Mouse (Mus musculus) lung, adult 2 months (tissue): ENCODE data around the gene Pde10a. TPM values are rescaled to one million over a fixed set of nuclear protein-coding genes. Genes with fewer than 3 reads are reported as not detected.

Experiments used
- DNase-seq: peaks from one replicate; pipeline ENCODE4 v3.0.0; 2022
- H3K4me1 ChIP-seq: fragments of 200-500 bp; 2 replicates; pipeline ENCODE4 v1.6.1; 2011; ENCODE audit warnings: low read length; ENCODE audit not compliant: control insufficient read depth, insufficient read depth
- H3K4me3 ChIP-seq: fragments of 200-500 bp; replicated peaks from 2 replicates; pipeline ENCODE3; 2011; ENCODE audit warnings: low read depth, mild to moderate bottlenecking, control low read depth, low read length; ENCODE audit errors: extremely low read depth
- CTCF ChIP-seq: fragments of 200-500 bp; IDR thresholded peaks from 2 replicates; pipeline ENCODE4 v1.5.1; 2011; ENCODE audit warnings: mild to moderate bottlenecking, low read length, control low read depth; ENCODE audit not compliant: insufficient read depth
- POLR2A ChIP-seq: fragments of 200-500 bp; IDR thresholded peaks from 2 replicates; pipeline ENCODE4 v1.6.1; 2011; ENCODE audit warnings: low read depth, mild to moderate bottlenecking, control low read depth, low read length, borderline replicate concordance; ENCODE audit errors: extremely low read depth
- WGBS: fragments of 180-500 bp; shearing (Covaris S2); methylation state at CpG from one replicate; pipeline ENCODE4 v1.1.7; 2018; 5-methylcytosine and 5-hydroxymethylcytosine counted together
- polyA plus RNA-seq: library from polyadenylated mRNA; depleted of rRNA; stranded (reverse); fragments of >200 nt; gene quantifications from 2 replicates; pipeline ENCODE4 v1.2.3, GENCODE M21; 2012

The Pde10a gene
- polyA plus RNA-seq, 1 experiment, result 0.62 TPM

DNA sequence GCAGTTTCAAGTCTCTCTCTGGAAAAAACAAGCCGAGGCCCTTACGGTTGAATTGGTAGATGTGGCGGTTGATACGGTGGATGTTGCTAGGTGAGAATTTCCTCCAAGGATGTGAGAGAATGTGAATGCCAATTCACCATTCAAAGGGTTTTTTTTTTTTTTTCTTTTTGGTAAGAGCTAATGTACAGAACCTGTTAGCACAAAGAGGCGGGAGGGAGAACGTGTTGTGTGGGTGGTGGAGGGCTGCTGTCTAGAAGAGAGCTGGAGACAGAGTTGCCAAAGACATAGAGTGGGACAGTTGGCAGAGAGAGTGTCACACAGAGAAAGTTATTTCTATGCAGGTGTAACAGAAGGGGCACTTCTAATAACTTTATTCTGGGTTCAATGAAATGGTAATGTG, 260.7 kb downstream of the Pde10a start:
- Histone ChIP-seq H3K4me3 (no peak overlapping the region), H3K4me1 (no peaks in the 10 kb centered on the region)
- no peak for TF ChIP-seq CTCF
- TF ChIP-seq POLR2A, result no peak
- no peak for DNase-seq
- 94% methylated on average over 6 of the region's 6 CpGs for WGBS

DNA sequence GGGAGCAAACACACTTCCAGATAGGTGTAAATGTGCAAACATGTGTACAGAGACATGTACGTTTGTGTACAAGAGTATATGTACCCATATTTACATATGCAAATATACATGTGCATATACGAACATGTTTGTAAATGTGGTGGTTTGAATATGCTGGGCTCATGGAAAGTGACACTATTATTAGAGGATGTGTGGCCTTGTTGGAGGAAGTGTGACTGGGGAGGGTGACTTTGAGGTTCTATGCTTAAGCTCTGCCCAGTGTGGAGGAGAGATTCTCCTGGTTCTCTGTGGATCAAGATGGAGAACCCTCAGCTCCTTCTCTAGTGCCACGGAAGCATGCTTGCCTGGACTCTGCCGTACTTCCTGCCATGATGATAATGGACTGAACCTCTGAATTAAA, 261.3 kb downstream of the Pde10a start:
- H3K4me1 ChIP-seq, result no peaks in the 10 kb centered on the region
- no peak for TF ChIP-seq POLR2A
- TF ChIP-seq CTCF, result no peak
- WGBS, result 86% methylated on average over 4 of the region's 4 CpGs
- no peak overlapping the region for H3K4me3 ChIP-seq
- no peak for DNase-seq

DNA sequence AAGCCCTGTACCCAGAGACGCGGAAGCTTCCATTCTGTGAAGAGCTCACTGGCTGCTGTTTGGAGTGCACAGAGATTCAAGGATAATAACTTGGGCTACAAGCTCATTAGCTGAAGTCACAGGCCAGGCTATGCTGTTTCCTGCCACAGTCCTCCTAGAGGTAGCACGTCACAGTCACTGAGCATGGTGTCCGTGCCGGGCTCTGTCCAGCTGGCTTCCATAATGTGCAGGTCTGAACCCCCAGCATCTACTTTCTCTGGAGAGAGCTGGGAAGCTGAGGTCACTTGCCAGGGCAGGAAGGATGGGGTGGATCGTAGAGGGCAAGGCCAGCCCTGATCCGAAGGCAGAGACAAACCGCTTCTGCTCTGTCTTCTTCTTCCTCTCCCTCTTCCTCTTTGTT, 262.6 kb downstream of the Pde10a start:
- WGBS, result 45% methylated on average over 8 of the region's 8 CpGs
- no peak for DNase-seq
- H3K4me3 ChIP-seq, result no peak overlapping the region
- TF ChIP-seq CTCF (no peak), POLR2A (no peak)
- H3K4me1 ChIP-seq, result no peaks in the 10 kb centered on the region

DNA sequence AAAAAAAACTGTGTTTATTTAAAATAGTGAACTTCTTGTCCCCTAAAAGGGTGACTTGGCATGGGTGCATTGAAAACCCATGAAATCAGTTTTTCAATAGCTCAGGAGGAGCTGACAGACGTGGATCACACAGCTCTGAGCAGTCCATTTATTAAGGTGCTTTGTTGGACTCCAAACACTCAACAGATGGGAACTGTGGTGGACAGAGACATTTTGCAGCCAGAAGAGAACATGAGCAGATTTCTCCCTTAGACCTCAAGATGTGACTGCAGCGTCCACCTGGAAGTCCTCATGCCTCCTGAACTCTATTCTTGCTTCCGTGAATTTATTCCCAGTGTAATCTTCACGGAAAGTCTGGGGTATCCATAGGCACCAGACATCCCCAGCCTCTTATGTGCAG, 266.4 kb downstream of the Pde10a start:
- no peaks in the 10 kb centered on the region for H3K4me1 ChIP-seq
- DNase-seq, result no peak
- H3K4me3 ChIP-seq, result no peak overlapping the region
- 67% methylated on average over 4 of the region's 4 CpGs for WGBS
- no peak for TF ChIP-seq POLR2A
- no peak for TF ChIP-seq CTCF

DNA sequence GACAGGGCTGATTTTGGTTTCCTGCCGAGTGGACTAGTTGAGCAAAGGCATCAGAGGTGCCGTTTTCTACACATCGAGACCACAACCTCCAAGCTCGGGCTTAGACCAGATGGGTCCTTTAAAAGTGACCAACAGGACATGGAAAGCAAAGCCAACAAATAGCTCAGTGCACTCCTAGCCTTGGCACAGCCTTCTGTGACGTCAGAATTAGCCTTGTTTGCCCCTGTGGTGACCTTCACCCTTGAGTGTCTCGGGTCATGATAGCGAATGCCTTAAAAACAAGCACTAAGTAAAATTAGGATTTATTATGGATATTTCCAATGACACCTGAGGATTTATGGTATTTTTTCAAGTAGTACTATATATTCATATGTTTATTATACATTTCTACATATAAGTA, 267.4 kb downstream of the Pde10a start:
- WGBS, result 62% methylated on average over 7 of the region's 7 CpGs
- DNase-seq, result no peak

DNA sequence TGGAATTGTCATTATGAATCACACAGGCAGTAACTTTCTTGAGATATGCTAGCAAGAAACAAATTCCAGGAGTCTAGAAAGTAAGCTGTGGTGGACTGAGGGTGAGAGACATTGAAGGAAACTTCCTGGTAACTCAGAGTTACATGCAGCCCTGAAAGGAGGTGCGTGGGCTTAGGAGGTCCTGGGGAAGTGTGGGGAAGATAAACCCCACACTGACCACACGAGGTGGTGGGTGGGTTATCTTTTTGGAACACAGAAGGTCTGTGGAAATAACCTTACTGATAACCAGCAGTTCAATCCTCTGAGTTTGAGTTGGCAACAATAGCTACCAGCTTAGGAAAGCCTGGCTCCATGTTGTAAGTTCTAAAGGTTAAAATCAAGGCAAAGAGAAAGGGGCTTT, 272.5 kb downstream of the Pde10a start:
- 0 out of 2 replicates have a peak, but pooled peaks cover 2% of the 10 kb centered on the region for H3K4me1 ChIP-seq
- TF ChIP-seq POLR2A (no peak), CTCF (no peak)
- H3K4me3 ChIP-seq, result no peak overlapping the region
- 23% methylated on average over 2 of the region's 2 CpGs for WGBS
- DNase-seq, result no peak

More for the DNA sequence above, 267.4 kb downstream of the Pde10a start:
- TF ChIP-seq CTCF (no peak), POLR2A (no peak)
- no peak overlapping the region for H3K4me3 ChIP-seq
- H3K4me1 ChIP-seq, result no peaks in the 10 kb centered on the region

DNA sequence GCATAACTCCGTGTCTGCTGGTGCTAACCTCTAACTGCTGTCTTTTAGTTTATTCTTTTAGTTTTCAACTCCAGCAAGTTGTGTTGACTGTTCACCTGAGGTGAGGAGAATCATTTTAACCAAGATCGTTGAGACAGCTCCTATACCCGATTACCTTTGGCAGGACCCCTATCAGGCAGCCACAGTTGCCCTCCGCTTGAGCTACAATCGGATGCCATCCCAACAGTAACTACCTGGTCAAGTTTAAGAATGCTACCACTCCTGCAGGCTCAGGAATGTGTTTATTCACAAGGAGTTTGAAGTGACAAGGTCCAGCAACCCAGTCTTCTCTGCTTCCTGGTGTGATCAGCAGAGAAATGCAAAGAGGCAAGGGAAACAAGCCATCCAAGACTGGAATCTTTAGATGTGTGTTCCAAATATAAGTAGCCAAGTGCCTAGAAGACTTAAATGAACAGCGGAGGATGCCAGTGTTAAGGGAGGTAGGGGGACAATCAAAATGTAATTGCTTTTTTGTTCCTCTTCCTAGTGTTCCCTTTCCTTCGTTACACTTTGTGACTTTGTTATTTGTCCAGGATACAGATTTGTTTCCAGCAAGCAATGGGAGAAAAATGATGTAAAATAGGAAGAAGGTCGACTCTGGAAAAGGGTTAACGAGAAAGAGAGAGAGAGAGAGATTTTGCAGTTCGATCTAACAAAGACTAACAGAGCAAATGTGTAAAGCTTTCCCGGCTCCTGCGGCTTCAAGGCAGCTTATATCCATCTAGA, 273.5 kb downstream of the Pde10a start:
- no peak for DNase-seq
- WGBS, result 11% methylated on average over 12 of the region's 12 CpGs
- no peak for TF ChIP-seq POLR2A
- no peak for TF ChIP-seq CTCF
- H3K4me1 ChIP-seq, result 0 out of 2 replicates have a peak, but pooled peaks cover 2% of the 10 kb centered on the region
- H3K4me3 ChIP-seq, result no peak overlapping the region

DNA sequence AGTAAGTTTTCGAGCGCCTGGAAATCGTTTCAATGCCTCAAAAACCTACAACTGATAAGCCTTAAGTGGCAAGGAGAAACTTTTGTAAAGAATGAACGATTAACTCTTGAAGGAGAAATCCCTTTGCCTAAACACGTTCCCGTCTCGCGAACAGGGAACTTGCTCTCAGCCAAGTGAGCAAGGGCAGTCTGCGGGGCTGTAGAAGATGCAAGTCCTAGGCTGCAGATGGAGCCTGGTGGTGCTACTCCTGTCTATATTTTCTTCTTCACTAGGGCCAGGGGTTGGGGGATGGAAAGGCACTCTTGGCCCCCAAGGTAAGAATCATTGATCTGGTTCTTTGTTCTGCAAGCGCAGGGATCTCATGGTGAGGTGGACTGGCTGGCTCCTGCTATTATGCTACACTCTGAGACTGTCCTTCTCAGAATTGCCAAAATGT, 274.1 kb downstream of the Pde10a start:
- Histone ChIP-seq H3K4me3 (no peak overlapping the region), H3K4me1 (0 out of 2 replicates have a peak, but pooled peaks cover 2% of the 10 kb centered on the region)
- no peak for DNase-seq
- 9% methylated on average over 10 of the region's 10 CpGs for WGBS
- no peak for TF ChIP-seq POLR2A
- TF ChIP-seq CTCF, result no peak

DNA sequence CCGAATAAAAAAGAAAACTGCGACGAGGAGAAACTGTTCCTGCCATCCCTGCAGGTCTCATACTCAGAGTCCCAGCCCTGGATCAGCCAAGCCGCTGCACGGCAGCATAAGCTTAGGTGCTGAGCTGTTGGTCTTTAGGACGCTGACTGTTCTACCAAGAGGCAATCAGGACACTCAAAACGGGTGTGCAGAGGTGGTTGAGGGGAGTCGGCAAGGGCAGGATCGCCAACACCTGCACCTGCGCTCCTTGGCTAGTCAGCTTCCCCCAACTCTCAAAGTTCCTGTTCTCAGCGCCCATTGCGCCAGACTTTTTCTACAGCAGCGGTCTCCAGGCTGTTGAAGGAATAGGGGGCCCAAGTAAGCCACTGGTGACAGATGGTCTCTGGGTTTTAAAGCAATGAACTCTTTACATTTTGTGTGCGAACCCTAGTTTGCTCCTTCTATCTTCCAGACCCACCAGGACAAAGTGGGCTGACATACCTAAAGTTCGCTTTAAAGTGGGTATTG, 274.8 kb downstream of the Pde10a start:
- WGBS, result 3% methylated on average over 15 of the region's 15 CpGs
- TF ChIP-seq POLR2A (no peak), CTCF (no peak)

More for the DNA sequence above, 274.8 kb downstream of the Pde10a start:
- no peak overlapping the region for H3K4me3 ChIP-seq
- no peak for DNase-seq
- 0 out of 2 replicates have a peak, but pooled peaks cover 2% of the 10 kb centered on the region for H3K4me1 ChIP-seq
